Mouse (Mus musculus) lung, adult 2 months (tissue): ENCODE measurements around the gene Gpcpd1.

ENCODE experiments used
- CTCF ChIP-seq: fragments of 200-500 bp; IDR thresholded peaks from 2 replicates; pipeline ENCODE4 v1.5.1; 2011; ENCODE audit warnings: mild to moderate bottlenecking, low read length, control low read depth; ENCODE audit not compliant: insufficient read depth
- POLR2A ChIP-seq: fragments of 200-500 bp; IDR thresholded peaks from 2 replicates; pipeline ENCODE4 v1.6.1; 2011; ENCODE audit warnings: low read depth, mild to moderate bottlenecking, control low read depth, low read length, borderline replicate concordance; ENCODE audit errors: extremely low read depth

DNA sequence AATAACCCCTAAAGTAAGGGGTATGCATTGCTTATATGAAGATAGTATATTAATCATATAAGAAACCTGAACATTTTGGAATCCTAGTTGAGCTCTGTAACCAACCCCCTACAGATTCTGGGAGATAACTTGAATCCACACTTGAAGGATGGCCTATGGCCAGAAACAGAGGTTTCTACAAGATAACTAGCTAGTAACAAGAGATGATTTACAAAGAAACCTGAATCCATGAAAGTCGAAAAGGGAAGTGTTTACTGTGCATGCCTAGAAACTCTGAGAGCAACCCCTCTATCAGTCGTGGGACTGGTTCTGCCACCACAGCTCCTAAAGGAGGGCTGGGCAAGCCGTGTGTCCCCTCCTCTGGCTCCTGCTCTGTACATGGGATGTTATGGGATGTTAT is 7.8 kb downstream of the Gpcpd1 start:
- TF ChIP-seq CTCF: no peak
- no peak for TF ChIP-seq POLR2A
